Mouse (Mus musculus) spleen, postnatal 36 days (tissue): ENCODE data around the gene Clrn2.

Source experiments
- DNase-seq, 2 experiments: peaks; one replicate each; pipeline ENCODE4 v3.0.0; 2022; ENCODE audit warnings: low spot score in 2 of 2, mixed read lengths in 1 of 2

Gene Clrn2

GRCm38 (mm10) chr5:45449831-45450716 is 3.5 kb upstream of the Clrn2 start, which contains the start of gene Qdpr:
Gene Qdpr, minus strand, starts transcription at chr5:45450236.
- DNase-seq = peak; percentile 96 to 97

- no peak for DNase-seq
Observed at GRCm38 (mm10) chr5:45454456-45454855, 905 bp downstream of the Clrn2 start.

GRCm38 (mm10) chr5:45472880-45473450 is 19.4 kb downstream of the Clrn2 start:
- no peak for DNase-seq

GRCm38 (mm10) chr5:45473521-45473920 is 20.0 kb downstream of the Clrn2 start:
- no peak for DNase-seq

- DNase-seq = peak in 1 of 2 experiments; percentile 37
Observed at GRCm38 (mm10) chr5:45474215-45474614, 20.7 kb downstream of the Clrn2 start.

GRCm38 (mm10) chr5:45474758-45475157 is 21.2 kb downstream of the Clrn2 start:
- no peak for DNase-seq

- no peak for DNase-seq
Observed at GRCm38 (mm10) chr5:45475771-45476170, 22.2 kb downstream of the Clrn2 start.

GRCm38 (mm10) chr5:45476288-45476687 is 22.7 kb downstream of the Clrn2 start:
- DNase-seq = no peak

GRCm38 (mm10) chr5:45477601-45478000 is 24.1 kb downstream of the Clrn2 start:
- no peak for DNase-seq

- no peak for DNase-seq
Observed at GRCm38 (mm10) chr5:45480066-45480465, 26.5 kb downstream of the Clrn2 start.

GRCm38 (mm10) chr5:45481125-45481524 is 27.6 kb downstream of the Clrn2 start:
- DNase-seq = no peak

GRCm38 (mm10) chr5:45482607-45483006 is 29.1 kb downstream of the Clrn2 start:
- DNase-seq = no peak

GRCm38 (mm10) chr5:45483654-45484053 is 30.1 kb downstream of the Clrn2 start:
- DNase-seq = no peak

- DNase-seq = no peak
Observed at GRCm38 (mm10) chr5:45491776-45492175, 38.2 kb downstream of the Clrn2 start.

- peak; percentile 97 to 98 for DNase-seq
Observed at GRCm38 (mm10) chr5:45493191-45494092, 39.9 kb downstream of the Clrn2 start, which contains the start of gene Lap3. Gene Lap3, plus strand, starts transcription at chr5:45493374.

- DNase-seq = peak in 1 of 2 experiments; percentile 11
Observed at GRCm38 (mm10) chr5:45494093-45494755, 40.7 kb downstream of the Clrn2 start.

- DNase-seq = no peak
Observed at GRCm38 (mm10) chr5:45495429-45495975, 42.0 kb downstream of the Clrn2 start.

- no peak for DNase-seq
Observed at GRCm38 (mm10) chr5:45496042-45496441, 42.5 kb downstream of the Clrn2 start.

- no peak for DNase-seq
Observed at GRCm38 (mm10) chr5:45496479-45496878, 42.9 kb downstream of the Clrn2 start.

GRCm38 (mm10) chr5:45496930-45497550 is 43.5 kb downstream of the Clrn2 start:
- DNase-seq = no peak

GRCm38 (mm10) chr5:45497564-45497963 is 44.0 kb downstream of the Clrn2 start:
- DNase-seq = no peak
